Mouse (Mus musculus) heart, embryonic 14.5 days (tissue): ENCODE measurements around the gene Olfr1036. TPM values are rescaled to one million over a fixed set of nuclear protein-coding genes. Genes with fewer than 3 reads are reported as not detected.

Source experiments
- polyA plus RNA-seq: library from polyadenylated mRNA; unstranded; fragments of >200 nt; fragmentation: Nextera tagmentation; extraction: Ambion mirVana; gene quantifications from 2 replicates; pipeline ENCODE4 v1.2.1, GENCODE M21; 2014

The Olfr1036 gene
- polyA plus RNA-seq, 1 experiment from 2014 or later = not detected

Other genes starting within 250 kb of the Olfr1036 start
- gene Olfr1019, start 228.5 kb upstream of the Olfr1036 start, polyA plus RNA-seq = not detected in 2 replicates
- not detected in 2 replicates for gene Olfr1020, start 227.0 kb upstream of the Olfr1036 start, polyA plus RNA-seq
- not detected in 2 replicates for gene Olfr1022, start 205.4 kb upstream of the Olfr1036 start, polyA plus RNA-seq
- not detected in 2 replicates for gene Olfr1023, start 188.4 kb upstream of the Olfr1036 start, polyA plus RNA-seq
- not detected in 2 replicates for gene Olfr1024, start 168.9 kb upstream of the Olfr1036 start, polyA plus RNA-seq
- not detected in 2 replicates for gene Olfr1025-ps1, start 158.8 kb upstream of the Olfr1036 start, polyA plus RNA-seq
- not detected in 2 replicates for gene Olfr1026, start 152.4 kb upstream of the Olfr1036 start, polyA plus RNA-seq
- gene Olfr1028, start 123.6 kb upstream of the Olfr1036 start, polyA plus RNA-seq = not detected in 2 replicates
- not detected in 2 replicates for gene Olfr1029, start 100.1 kb upstream of the Olfr1036 start, polyA plus RNA-seq
- not detected in 2 replicates for gene Olfr1030, start 94.7 kb upstream of the Olfr1036 start, polyA plus RNA-seq
- gene Olfr1031, start 83.7 kb upstream of the Olfr1036 start, polyA plus RNA-seq = not detected in 2 replicates
- gene Olfr1032, start 68.5 kb upstream of the Olfr1036 start, polyA plus RNA-seq = not detected in 2 replicates
- gene Olfr1033, start 53.4 kb upstream of the Olfr1036 start, polyA plus RNA-seq = 2.7 and 3.9 TPM in 2 replicates
- 0.08 and 0.12 TPM in 2 replicates for gene Olfr1034, start 28.1 kb upstream of the Olfr1036 start, polyA plus RNA-seq
- not detected in 2 replicates for gene Olfr1037, start 13.4 kb downstream of the Olfr1036 start, polyA plus RNA-seq
- not detected in 2 replicates for gene Olfr1039, start 61.9 kb downstream of the Olfr1036 start, polyA plus RNA-seq
- not detected in 2 replicates for gene Olfr1040, start 72.7 kb downstream of the Olfr1036 start, polyA plus RNA-seq
- gene Olfr1042, start 87.8 kb downstream of the Olfr1036 start, polyA plus RNA-seq = not detected in 2 replicates
- not detected in 2 replicates for gene Olfr1043, start 93.5 kb downstream of the Olfr1036 start, polyA plus RNA-seq
- gene Olfr1044, start 103.8 kb downstream of the Olfr1036 start, polyA plus RNA-seq = not detected in 2 replicates
- not detected in 2 replicates for gene Olfr52, start 111.7 kb downstream of the Olfr1036 start, polyA plus RNA-seq
- gene Olfr1045, start 129.0 kb downstream of the Olfr1036 start, polyA plus RNA-seq = not detected in 2 replicates
- not detected in 2 replicates for gene Olfr1046, start 145.3 kb downstream of the Olfr1036 start, polyA plus RNA-seq
- gene Olfr1047, start 157.4 kb downstream of the Olfr1036 start, polyA plus RNA-seq = not detected in 2 replicates
- not detected in 2 replicates for gene Olfr1048, start 166.3 kb downstream of the Olfr1036 start, polyA plus RNA-seq
- not detected in 2 replicates for gene Olfr1049, start 184.3 kb downstream of the Olfr1036 start, polyA plus RNA-seq
- gene Olfr1051, start 205.1 kb downstream of the Olfr1036 start, polyA plus RNA-seq = not detected in 2 replicates
- not detected in 2 replicates for gene Olfr1052, start 218.5 kb downstream of the Olfr1036 start, polyA plus RNA-seq
- gene Olfr1053, start 241.3 kb downstream of the Olfr1036 start, polyA plus RNA-seq = not detected in 2 replicates